Comparison of ENCODE assay signal across 9 mouse cellular contexts in genomic region chr11:108980530-108980929, GRCm38 (mm10).
DNase-seq lines count a peak whose midpoint lies in the region; ATAC-seq and TF ChIP-seq lines count a peak whose summit lies in the region.
"Had no signal": no experiment of that assay in that cellular context is flagged by ENCODE, and none has a peak within 500 bp of the region (broad histone marks: within the 10 kb centered on the region; RNA-seq: fewer than 3 reads in every experiment).

No protein-coding gene starts in this region.

- no peak for ATAC-seq in forebrain, embryonic 11.5 days (replicated peaks; ENCODE audit: low FRiP score)
- ATAC-seq in liver, postnatal 0 days: no peak

- H3K4me2 ChIP-seq in forebrain, embryonic 11.5 days (ENCODE audit: low read depth, low read length, severe bottlenecking): no peak overlapping the region
- no peak overlapping the region for H3K4me2 ChIP-seq in liver, postnatal 0 days (ENCODE audit: low read depth, low read length)

- 0 out of 2 replicates have a peak, but pooled peaks cover 2% of the 10 kb centered on the region for H3K4me1 ChIP-seq in forebrain, embryonic 11.5 days (replicated peaks; ENCODE audit: control insufficient read depth, insufficient read depth, low read length)
- H3K4me1 ChIP-seq in liver, postnatal 0 days (ENCODE audit: insufficient read depth): no peaks in the 10 kb centered on the region
- H3K4me1 ChIP-seq: megakaryocyte, embryonic 14.5 days had no signal

- H3K27ac ChIP-seq in forebrain, embryonic 11.5 days (ENCODE audit: low read depth, low read length): no peak overlapping the region
- no peak overlapping the region for H3K27ac ChIP-seq in liver, postnatal 0 days (ENCODE audit: low read depth)

- H3K9me3 ChIP-seq in forebrain, embryonic 11.5 days (ENCODE audit: control insufficient read depth, low read length): no peaks in the 10 kb centered on the region
- no peaks in the 10 kb centered on the region for H3K9me3 ChIP-seq in liver, postnatal 0 days (ENCODE audit: low read length)

- no peak overlapping the region for H3K9ac ChIP-seq in forebrain, embryonic 11.5 days (ENCODE audit: low read length)
- no peak overlapping the region for H3K9ac ChIP-seq in liver, postnatal 0 days (replicated peaks)

- H3K4me3 ChIP-seq in forebrain, embryonic 11.5 days (ENCODE audit: low read depth, low read length): no peak overlapping the region
- H3K4me3 ChIP-seq in liver, postnatal 0 days (ENCODE audit: low read depth, low read length): no peak overlapping the region
- H3K4me3 ChIP-seq: megakaryocyte, embryonic 14.5 days had no signal

- H3K27me3 ChIP-seq in forebrain, embryonic 11.5 days (ENCODE audit: control insufficient read depth, insufficient read depth, low read length): no peaks in the 10 kb centered on the region
- H3K27me3 ChIP-seq in liver, postnatal 0 days (ENCODE audit: insufficient read depth, low read length): no peaks in the 10 kb centered on the region
- H3K27me3 ChIP-seq: megakaryocyte, embryonic 14.5 days had no signal

- TF ChIP-seq CTCF in liver, postnatal 0 days (IDR thresholded peaks at IDR 0.05; ENCODE audit: low read depth): no peak

- no peak for TF ChIP-seq EP300 in liver, postnatal 0 days (IDR thresholded peaks at IDR 0.05; ENCODE audit: low read depth)

- 89% methylated on average over 12 of the region's 12 CpGs for WGBS in forebrain, embryonic 11.5 days
- WGBS in liver, postnatal 0 days (ENCODE audit: insufficient replicate concordance): 73% methylated on average over 12 of the region's 12 CpGs

- H3K36me3 ChIP-seq in forebrain, embryonic 11.5 days (ENCODE audit: control insufficient read depth, insufficient read depth, low read length): no peaks in the 10 kb centered on the region
- no peaks in the 10 kb centered on the region for H3K36me3 ChIP-seq in liver, postnatal 0 days (replicated peaks; ENCODE audit: insufficient read depth, low read length)

- peak; percentile 85 for DNase-seq in 3134 (ENCODE audit: extremely low read depth, insufficient read length, low spot score)
- DNase-seq in adrenal gland, adult 2 months: peak; percentile 86
- peak; percentile 38 to 53 for DNase-seq in heart, adult 9 months (ENCODE audit: low spot score in 2 of 2)
- DNase-seq in left cerebral cortex, adult 18-20 months (ENCODE audit: low spot score in 2 of 2): peak; percentile 69 to 80
- DNase-seq in right cerebral cortex, postnatal 25 days: peak; percentile 75
- DNase-seq in forebrain, embryonic 11.5 days (ENCODE audit: low spot score): no peak
- no peak for DNase-seq in spleen, adult 18-20 months
- no peak for DNase-seq in liver, postnatal 0 days

Comparison
In these comparisons a context has a peak if more than half of its experiments do, and no peak if none do; other contexts are left out.
1. DNase-seq: peak in 3134 (single experiment), adrenal gland, adult 2 months (single experiment), heart, adult 9 months (2 of 2), left cerebral cortex, adult 18-20 months (2 of 2) and right cerebral cortex, postnatal 25 days (single experiment); none in forebrain, embryonic 11.5 days (single experiment), spleen, adult 18-20 months (0 of 2) and liver, postnatal 0 days (single experiment).